Mouse (Mus musculus): ENCODE data around the gene Tmsb15l.
"Not testable (repeated sequence)": the region's sequence is repeated elsewhere in the genome, so short reads cannot be mapped to it uniquely, and the experiment has no call there.

DNA sequence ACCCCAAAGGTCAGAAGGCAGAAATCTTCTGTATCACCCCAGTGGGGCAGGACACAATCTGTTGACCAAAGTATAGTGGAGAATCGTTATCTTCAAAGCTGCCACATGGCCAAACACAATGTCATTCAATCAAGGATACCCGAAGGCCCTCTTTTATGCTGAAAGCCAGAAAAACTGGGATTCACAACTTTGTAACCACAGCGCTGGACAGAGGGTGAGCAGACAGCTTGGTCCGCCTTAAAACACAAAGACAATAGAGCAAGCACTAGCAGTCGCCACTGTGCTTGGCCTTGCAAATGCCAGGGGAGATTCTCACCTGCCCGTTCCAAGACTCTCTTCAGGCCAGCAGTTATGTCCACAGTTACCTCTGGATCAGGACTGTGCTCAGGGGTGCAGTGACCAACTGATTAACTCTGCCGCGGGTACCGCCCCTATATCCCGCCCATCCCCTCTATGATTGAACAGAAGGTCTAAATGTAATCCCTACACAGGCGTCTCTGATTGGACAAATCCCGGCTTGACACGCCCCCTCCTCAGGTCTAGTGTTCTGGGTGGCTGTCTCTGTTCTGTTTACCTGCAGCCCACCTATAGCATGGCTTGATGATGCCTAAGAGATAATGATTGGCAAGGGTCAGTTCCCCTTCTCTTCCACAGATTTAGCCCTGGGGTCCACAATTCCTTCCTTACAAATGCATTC is 18.9 kb downstream of the Tmsb15l start:
- not testable (repeated sequence) for TF ChIP-seq CTCF (IDR thresholded peaks at IDR 0.05; ENCODE audit: low read depth, low read length); POLR2A (IDR thresholded peaks at IDR 0.05; ENCODE audit: insufficient read depth, low read length)
